Mouse (Mus musculus) CD4-positive naive resting alpha-beta T cell, adult 76 days (primary cell): ENCODE data around the gene Hpcal1. TPM values are rescaled to one million over a fixed set of nuclear protein-coding genes. Genes with fewer than 3 reads are reported as not detected.

ENCODE experiments used
- total RNA-seq: library from RNA; stranded (reverse); gene quantifications from one replicate; pipeline ENCODE4 v1.2.4, GENCODE M21; 2023

Gene Hpcal1
- total RNA-seq: 70.6 TPM

GRCm38 (mm10) chr12:17690564-17691281, at the start of gene Hpcal1:
Gene Hpcal1, plus strand, starts transcription at chr12:17690856.

Other genes starting within 250 kb of the Hpcal1 start
- gene Odc1, start 146.1 kb upstream of the Hpcal1 start, total RNA-seq: 464 TPM